Mouse (Mus musculus) thymus, adult 2 months (tissue): ENCODE results near the gene Map4k4.

Source experiments
- CTCF ChIP-seq: fragments of 200-500 bp; IDR thresholded peaks from 2 replicates; pipeline ENCODE4 v1.5.1; 2012; ENCODE audit warnings: mild to moderate bottlenecking, control low read depth, low read length, moderate library complexity, borderline replicate concordance; ENCODE audit not compliant: control insufficient read depth, poor library complexity, insufficient read depth; ENCODE audit errors: extremely low read depth
- POLR2A ChIP-seq: fragments of 200-500 bp; IDR thresholded peaks from 2 replicates; pipeline ENCODE4 v1.6.1; 2012; ENCODE audit warnings: mild to moderate bottlenecking, low read length, control low read depth, moderate library complexity; ENCODE audit not compliant: control insufficient read depth, poor library complexity, insufficient read depth; ENCODE audit errors: extremely low read depth

DNA sequence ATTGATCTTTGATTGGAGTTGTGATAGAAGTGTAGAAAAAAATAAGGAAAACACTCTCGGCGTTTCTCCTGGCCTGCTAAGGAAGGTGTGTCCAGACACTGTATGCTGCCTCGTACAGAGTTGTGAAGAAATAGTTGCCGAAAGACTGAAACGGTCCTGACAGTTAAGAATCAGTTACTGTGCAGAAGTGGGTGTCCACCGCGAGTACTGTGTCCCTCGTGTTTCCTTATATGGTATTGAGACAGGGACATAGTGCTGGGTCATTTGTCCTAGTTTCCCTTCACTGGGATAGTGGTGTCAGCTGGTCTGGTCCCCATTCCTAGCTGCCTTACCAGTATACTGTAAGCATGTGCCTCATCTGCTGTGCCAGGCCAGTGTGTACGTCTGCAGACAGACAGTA lies 83.6 kb downstream of the Map4k4 start:
- TF ChIP-seq POLR2A (no peak), CTCF (no peak)
